Mouse (Mus musculus): ENCODE results near the gene Rab22a.

DNA sequence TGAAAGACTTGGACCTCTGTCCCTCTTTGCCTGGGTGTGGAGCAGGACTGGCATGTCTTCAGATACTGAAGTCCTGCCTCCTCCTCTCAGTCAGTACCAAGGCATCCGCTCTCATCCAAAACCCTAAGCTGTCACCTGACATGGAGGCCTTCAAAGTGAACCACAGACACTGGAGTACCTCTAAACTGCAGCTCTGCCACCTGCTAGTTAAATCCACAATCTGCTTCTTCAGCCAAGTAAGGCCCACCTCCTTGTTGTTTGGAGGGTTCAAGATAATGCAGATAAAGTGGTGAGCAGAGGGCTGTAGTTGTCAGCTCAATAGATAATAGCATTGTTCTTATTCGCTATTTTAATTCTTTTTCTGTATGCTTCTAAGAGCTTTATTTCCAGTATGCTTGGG, 5.7 kb downstream of the Rab22a start:
- TF ChIP-seq CHD2 (IDR thresholded peaks at IDR 0.05; ENCODE audit: low read depth, low read length) (no peak), ZC3H11A (IDR thresholded peaks at IDR 0.05; ENCODE audit: borderline replicate concordance, low read depth, low read length) (no peak), ZNF384 (IDR thresholded peaks at IDR 0.05; ENCODE audit: low read depth, low read length) (no peak), MAFK (IDR thresholded peaks at IDR 0.05; ENCODE audit: insufficient read depth, low read depth, low read length) (no peak)

Measured in ES-E14 (cell line).